Mouse (Mus musculus): ENCODE data around the gene Olfr448. TPM values are rescaled to one million over a fixed set of nuclear protein-coding genes. Genes with fewer than 3 reads are reported as not detected.

The Olfr448 gene
- polyA plus RNA-seq (2015; fragmentation: Nextera tagmentation; extraction: Ambion mirVana), result not detected in 2 replicates

DNA sequence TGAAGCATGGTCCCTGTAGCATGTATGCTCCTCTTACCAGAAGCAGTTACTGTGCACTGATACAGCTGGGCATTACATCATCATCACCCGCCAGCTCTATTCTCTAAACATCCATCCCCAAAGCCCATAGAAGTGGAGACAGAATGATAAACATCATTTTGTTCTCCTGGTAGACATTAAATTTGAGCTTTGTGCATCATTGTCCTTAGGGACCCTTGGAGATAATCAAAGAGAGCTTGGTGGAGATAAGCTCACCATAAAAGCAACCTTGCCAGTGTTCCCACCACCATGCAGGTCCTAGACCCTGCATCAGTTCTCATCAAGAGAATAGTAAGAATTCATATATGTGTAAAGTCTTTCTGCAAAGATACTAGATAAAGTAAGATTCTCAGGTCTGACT is at the start of gene Olfr448:
Olfr448 (plus strand) TSS at position 301 of the 400 bp plus-strand sequence.
- Histone ChIP-seq H3K4me2 (no peak within 1 kb of the TSS), H3K9ac (no peak within 1 kb of the TSS), H3K27me3 (no peaks in the 10 kb centered on the region), H3K27ac (replicated peaks) (no peak within 1 kb of the TSS), H3K9me3 (replicated peaks) (no peaks in the 10 kb centered on the region), H3K36me3 (replicated peaks) (no peaks in the 10 kb centered on the region), H3K4me3 (replicated peaks) (no peak within 1 kb of the TSS), H3K4me1 (replicated peaks) (no peaks in the 10 kb centered on the region)
- WGBS (ENCODE audit: insufficient replicate concordance), result 58% methylated on average over 1 of the region's 1 CpGs
- ATAC-seq (ENCODE audit: insufficient read depth), result no peak

- Histone ChIP-seq H3K27me3 (no peaks in the 10 kb centered on the region), H3K27ac (replicated peaks) (no peak overlapping the region), H3K9ac (no peak overlapping the region), H3K9me3 (replicated peaks) (no peaks in the 10 kb centered on the region), H3K4me1 (replicated peaks) (no peaks in the 10 kb centered on the region), H3K4me2 (no peak overlapping the region), H3K36me3 (replicated peaks) (no peaks in the 10 kb centered on the region), H3K4me3 (replicated peaks) (no peak overlapping the region)
- ATAC-seq (ENCODE audit: insufficient read depth), result no peak
- WGBS (ENCODE audit: insufficient replicate concordance), result 6% methylated on average over 4 of the region's 4 CpGs
Measured at GRCm38 (mm10) chr6:42860222-42860819, 29.9 kb upstream of the Olfr448 start.

GRCm38 (mm10) chr6:42869695-42870094 is 20.5 kb upstream of the Olfr448 start:
- Histone ChIP-seq H3K9me3 (replicated peaks) (no peaks in the 10 kb centered on the region), H3K4me3 (replicated peaks) (no peak overlapping the region), H3K4me1 (replicated peaks) (no peaks in the 10 kb centered on the region), H3K27ac (replicated peaks) (no peak overlapping the region), H3K36me3 (replicated peaks) (no peaks in the 10 kb centered on the region), H3K4me2 (no peak overlapping the region), H3K27me3 (no peaks in the 10 kb centered on the region), H3K9ac (no peak overlapping the region)
- no peak for ATAC-seq (ENCODE audit: insufficient read depth)
- WGBS (ENCODE audit: insufficient replicate concordance), result 64% methylated on average over 3 of the region's 3 CpGs

DNA sequence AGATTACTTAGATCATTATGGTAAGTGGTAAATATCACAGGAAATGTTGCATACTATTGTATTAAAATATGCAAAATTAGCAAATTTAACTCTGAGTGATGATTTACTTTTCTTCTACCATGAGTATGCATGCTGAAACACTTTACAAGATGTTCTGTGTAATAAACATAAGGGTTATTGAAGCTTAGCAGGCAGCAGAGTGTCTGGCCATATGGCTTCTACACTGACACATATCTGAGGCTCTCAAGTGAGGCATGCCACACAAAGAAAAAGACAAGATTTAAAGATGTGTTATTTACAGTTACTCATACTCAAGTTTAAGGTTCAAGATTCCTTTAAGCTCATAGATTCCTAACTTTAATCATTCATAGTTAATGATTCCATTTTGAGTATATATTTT is 13.9 kb upstream of the Olfr448 start:
- Histone ChIP-seq H3K4me1 (replicated peaks) (no peaks in the 10 kb centered on the region), H3K4me3 (replicated peaks) (no peak overlapping the region), H3K4me2 (no peak overlapping the region)

GRCm38 (mm10) chr6:42900345-42900744 is 10.1 kb downstream of the Olfr448 start:
- ATAC-seq (ENCODE audit: insufficient read depth), result no peak
- Histone ChIP-seq H3K4me3 (replicated peaks) (no peak overlapping the region), H3K9me3 (replicated peaks) (no peaks in the 10 kb centered on the region), H3K36me3 (replicated peaks) (no peaks in the 10 kb centered on the region), H3K27me3 (no peaks in the 10 kb centered on the region), H3K4me2 (no peak overlapping the region), H3K9ac (no peak overlapping the region), H3K4me1 (replicated peaks) (no peaks in the 10 kb centered on the region), H3K27ac (replicated peaks) (no peak overlapping the region)
- WGBS (ENCODE audit: insufficient replicate concordance), result 4% methylated on average over 1 of the region's 1 CpGs

More for the DNA sequence above, 13.9 kb upstream of the Olfr448 start:
- Histone ChIP-seq H3K27ac (replicated peaks) (no peak overlapping the region), H3K9ac (no peak overlapping the region), H3K27me3 (no peaks in the 10 kb centered on the region), H3K36me3 (replicated peaks) (no peaks in the 10 kb centered on the region), H3K9me3 (replicated peaks) (no peaks in the 10 kb centered on the region)
- ATAC-seq (ENCODE audit: insufficient read depth), result no peak

DNA sequence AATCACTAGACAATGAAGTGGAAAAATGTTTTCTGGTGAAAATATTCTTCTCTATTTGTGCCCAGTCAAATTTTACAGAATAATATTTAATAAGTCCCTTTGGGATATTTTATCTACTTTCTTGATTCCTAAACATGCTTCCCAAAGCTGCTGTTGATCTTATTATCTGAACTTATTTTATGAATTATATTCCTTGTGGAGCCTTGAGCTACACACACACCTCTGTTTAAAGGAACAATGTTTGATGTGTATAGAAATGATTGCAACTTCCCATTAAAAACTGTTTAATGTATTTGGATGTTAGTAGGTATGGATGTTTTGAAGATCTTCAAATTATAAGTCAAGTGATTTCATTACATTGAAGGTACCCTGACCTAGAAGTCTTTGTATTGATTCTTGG is 18.3 kb downstream of the Olfr448 start, which contains the start of gene Olfr447:
Olfr447 (plus strand) TSS at position 301 of the 400 bp plus-strand sequence.
- no peak within 1 kb of the TSS for H3K4me2 ChIP-seq
- no peak for ATAC-seq (ENCODE audit: insufficient read depth)

GRCm38 (mm10) chr6:42921077-42921476 is 30.8 kb downstream of the Olfr448 start, which contains the start of gene Olfr446:
TSS of gene Olfr446 (plus strand) at chr6:42921377.
- Histone ChIP-seq H3K27me3 (no peaks in the 10 kb centered on the region), H3K4me2 (no peak within 1 kb of the TSS), H3K36me3 (replicated peaks) (no peaks in the 10 kb centered on the region), H3K4me3 (replicated peaks) (no peak within 1 kb of the TSS), H3K9me3 (replicated peaks) (no peaks in the 10 kb centered on the region), H3K27ac (replicated peaks) (no peak within 1 kb of the TSS), H3K4me1 (replicated peaks) (no peaks in the 10 kb centered on the region), H3K9ac (no peak within 1 kb of the TSS)
- WGBS (ENCODE audit: insufficient replicate concordance), result 34% methylated on average over 2 of the region's 2 CpGs
- no peak for ATAC-seq (ENCODE audit: insufficient read depth)

More for the DNA sequence above, 18.3 kb downstream of the Olfr448 start, which contains the start of gene Olfr447:
- H3K9ac ChIP-seq, result no peak within 1 kb of the TSS
- no peaks in the 10 kb centered on the region for H3K4me1 ChIP-seq (replicated peaks)
- H3K9me3 ChIP-seq (replicated peaks), result no peaks in the 10 kb centered on the region
- no peaks in the 10 kb centered on the region for H3K36me3 ChIP-seq (replicated peaks)
- no peak within 1 kb of the TSS for H3K27ac ChIP-seq (replicated peaks)
- no peaks in the 10 kb centered on the region for H3K27me3 ChIP-seq
- H3K4me3 ChIP-seq (replicated peaks), result no peak within 1 kb of the TSS

Other genes starting within 250 kb of the Olfr448 start
- 0.15 and 0.23 TPM in 2 replicates for gene Tcaf2, start 245.2 kb upstream of the Olfr448 start, polyA plus RNA-seq (2015; fragmentation: Nextera tagmentation; extraction: Ambion mirVana)
- 4.7 TPM in 2 replicates for gene Tcaf1, start 180.4 kb upstream of the Olfr448 start, polyA plus RNA-seq (2015; fragmentation: Nextera tagmentation; extraction: Ambion mirVana)
- gene Olfr453, start 151.1 kb upstream of the Olfr448 start, polyA plus RNA-seq (2015; fragmentation: Nextera tagmentation; extraction: Ambion mirVana), result not detected in 2 replicates
- gene Olfr38, start 134.0 kb upstream of the Olfr448 start, polyA plus RNA-seq (2015; fragmentation: Nextera tagmentation; extraction: Ambion mirVana), result not detected in 2 replicates
- gene Olfr452, start 105.3 kb upstream of the Olfr448 start, polyA plus RNA-seq (2015; fragmentation: Nextera tagmentation; extraction: Ambion mirVana), result not detected in 2 replicates
- not detected in 2 replicates for gene Olfr450, start 78.5 kb upstream of the Olfr448 start, polyA plus RNA-seq (2015; fragmentation: Nextera tagmentation; extraction: Ambion mirVana)
- gene Olfr449, start 56.1 kb upstream of the Olfr448 start, polyA plus RNA-seq (2015; fragmentation: Nextera tagmentation; extraction: Ambion mirVana), result not detected in 2 replicates
- not detected in 2 replicates for gene Olfr447, start 18.4 kb downstream of the Olfr448 start, polyA plus RNA-seq (2015; fragmentation: Nextera tagmentation; extraction: Ambion mirVana)
- gene Olfr446, start 30.9 kb downstream of the Olfr448 start, polyA plus RNA-seq (2015; fragmentation: Nextera tagmentation; extraction: Ambion mirVana), result not detected in 2 replicates
- gene Olfr444, start 58.6 kb downstream of the Olfr448 start, polyA plus RNA-seq (2015; fragmentation: Nextera tagmentation; extraction: Ambion mirVana), result not detected in 2 replicates
- not detected in 2 replicates for gene Olfr441, start 215.9 kb downstream of the Olfr448 start, polyA plus RNA-seq (2015; fragmentation: Nextera tagmentation; extraction: Ambion mirVana)